Mouse (Mus musculus) lung, embryonic 16.5 days (tissue): Measurements from ENCODE around the gene Sirt6. TPM values are rescaled to one million over a fixed set of nuclear protein-coding genes. Genes with fewer than 3 reads are reported as not detected.
A peak's percentile ranks its signal among the peaks of the same experiment; 100 is the strongest.

Experiments used
- ATAC-seq: fragments of 200-750 bp; cut with Nextera tagmentation; 2 replicates; pipeline ENCODE4 v1.8.0; 2017; ENCODE audit warnings: low read depth, mild to moderate bottlenecking, moderate library complexity
- H3K27ac ChIP-seq: fragments of 300-500 bp; sonication (generic); 2 replicates; pipeline ENCODE4 v1.5.1; 2014; ENCODE audit warnings: mild to moderate bottlenecking, control low read depth, low read length
- H3K27me3 ChIP-seq: fragments of 300-500 bp; sonication (generic); 2 replicates; pipeline ENCODE4 v1.6.1; 2014; ENCODE audit warnings: low read depth, low read length, mixed read lengths; ENCODE audit not compliant: control insufficient read depth, insufficient read depth
- H3K36me3 ChIP-seq: fragments of 300-500 bp; sonication (generic); 2 replicates; pipeline ENCODE4 v1.6.1; 2014; ENCODE audit warnings: low read length; ENCODE audit not compliant: control insufficient read depth, insufficient read depth
- H3K4me1 ChIP-seq: fragments of 300-500 bp; sonication (generic); replicated peaks from 2 replicates; pipeline ENCODE4 v1.6.1; 2014; ENCODE audit warnings: low read length, mixed read lengths; ENCODE audit not compliant: control insufficient read depth, insufficient read depth
- H3K4me2 ChIP-seq: fragments of 300-500 bp; sonication (generic); 2 replicates; pipeline ENCODE4 v1.6.1; 2014; ENCODE audit warnings: low read depth, low read length, control low read depth
- H3K4me3 ChIP-seq: fragments of 300-500 bp; sonication (generic); 2 replicates; pipeline ENCODE4 v1.5.1; 2014; ENCODE audit warnings: mild to moderate bottlenecking, low read length, control low read depth
- H3K9ac ChIP-seq: fragments of 300-500 bp; sonication (generic); 2 replicates; pipeline ENCODE4 v1.6.1; 2014; ENCODE audit warnings: low read length, control low read depth
- H3K9me3 ChIP-seq: fragments of 300-500 bp; sonication (generic); 2 replicates; pipeline ENCODE4 v1.6.1; 2016; ENCODE audit warnings: low read length; ENCODE audit not compliant: control insufficient read depth
- WGBS: fragments of 180-500 bp; shearing (Covaris S2); extraction: QIAGEN DNeasy Blood & Tissue Kit; methylation state at CpG from one replicate; pipeline ENCODE4 v1.1.7; 2014; 5-methylcytosine and 5-hydroxymethylcytosine counted together
- polyA plus RNA-seq: library from polyadenylated mRNA; unstranded; fragments of >200 nt; fragmentation: Nextera tagmentation; extraction: Ambion mirVana; gene quantifications from 2 replicates; pipeline ENCODE4 v1.2.1, GENCODE M21; 2015

Sirt6 gene
- polyA plus RNA-seq, 1 experiment from 2014 or later, result 40.0 TPM

- no peaks in the 10 kb centered on the region for H3K9me3 ChIP-seq
- H3K9ac ChIP-seq, result no peak overlapping the region
- H3K27me3 ChIP-seq, result peaks cover 3% of the 10 kb centered on the region; the same call in 1 of the 2 replicates
- no peak overlapping the region for H3K4me3 ChIP-seq
- no peak for ATAC-seq
- H3K36me3 ChIP-seq, result peaks cover 9% of the 10 kb centered on the region
- WGBS, result 57% methylated on average over 9 of the region's 9 CpGs
- H3K4me2 ChIP-seq, result no peak overlapping the region
- H3K4me1 ChIP-seq, result peaks cover 15% of the 10 kb centered on the region
- no peak overlapping the region for H3K27ac ChIP-seq
These were observed 35.8 kb downstream of the Sirt6 start for GRCm38 (mm10) chr10:81591846-81592245.

- H3K36me3 ChIP-seq, result peaks cover 14% of the 10 kb centered on the region
- no peaks in the 10 kb centered on the region for H3K27me3 ChIP-seq
- H3K9ac ChIP-seq, result no peak overlapping the region
- no peak overlapping the region for H3K4me3 ChIP-seq
- whole genome bisulfite sequencing, result 63% methylated on average over 7 of the region's 7 CpGs
- H3K9me3 ChIP-seq, result no peaks in the 10 kb centered on the region
- ATAC-seq, result no peak
- no peak overlapping the region for H3K4me2 ChIP-seq
- H3K4me1 ChIP-seq, result no peaks in the 10 kb centered on the region
- H3K27ac ChIP-seq, result no peak overlapping the region
These were observed 38.9 kb downstream of the Sirt6 start for GRCm38 (mm10) chr10:81588739-81589138.

DNA sequence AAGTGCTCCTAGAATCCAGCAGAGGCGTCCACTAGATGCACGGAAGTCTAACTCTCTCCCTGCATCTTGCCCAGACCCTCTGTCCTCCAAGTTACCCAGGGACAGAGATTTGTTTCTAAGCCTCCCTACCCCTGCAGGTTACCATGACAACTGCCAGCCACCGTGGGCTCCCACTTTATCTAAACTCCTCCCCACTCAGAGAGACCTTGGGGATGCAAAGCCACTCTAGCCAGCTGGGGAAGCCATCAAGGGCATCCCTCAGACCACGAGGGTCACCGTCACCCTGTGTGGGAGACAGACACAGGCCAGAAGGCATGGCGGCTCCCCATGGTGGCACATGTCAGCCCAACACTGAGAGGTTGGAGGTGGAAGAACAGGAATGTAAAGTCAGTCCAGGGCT, 44.2 kb downstream of the Sirt6 start:
- WGBS, result 45% methylated on average over 6 of the region's 6 CpGs
- Histone ChIP-seq H3K9ac (no peak overlapping the region), H3K27me3 (no peaks in the 10 kb centered on the region), H3K4me3 (no peak overlapping the region), H3K36me3 (peaks cover 14% of the 10 kb centered on the region), H3K9me3 (no peaks in the 10 kb centered on the region), H3K4me1 (no peaks in the 10 kb centered on the region; the same call in 1 of the 2 replicates), H3K4me2 (no peak overlapping the region), H3K27ac (no peak overlapping the region)
- no peak for ATAC-seq

DNA sequence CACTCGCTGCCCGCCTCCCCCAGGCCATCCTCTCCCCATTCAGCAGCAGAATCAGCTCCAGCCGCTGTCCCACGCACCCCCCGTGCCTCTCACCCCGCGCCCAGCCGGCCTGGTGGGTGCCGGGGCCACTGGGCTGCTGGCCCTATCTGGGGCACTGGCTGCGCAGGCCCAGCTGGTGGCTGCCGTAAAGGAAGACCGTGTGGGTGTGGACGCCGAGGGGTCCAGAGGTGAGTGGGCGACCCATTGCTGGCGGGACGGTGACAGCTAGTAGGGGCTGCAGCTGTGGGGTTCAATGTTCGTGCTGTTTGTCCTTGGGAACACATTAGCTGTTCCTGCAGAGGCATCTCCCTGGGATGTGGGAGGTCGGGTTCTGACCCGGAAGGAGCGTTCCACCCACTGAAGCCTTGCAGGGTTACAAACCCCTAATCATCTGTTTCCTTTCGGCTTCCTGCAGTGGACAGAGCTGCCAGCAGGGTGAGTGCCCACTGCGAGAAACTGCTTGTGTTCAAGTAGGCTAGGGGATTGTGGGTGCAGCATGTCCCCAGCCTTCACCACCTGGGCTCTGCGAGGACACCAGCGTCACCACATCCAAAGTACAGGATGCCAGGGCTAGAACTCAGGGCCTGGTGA, 47.0 kb downstream of the Sirt6 start:
- peak overlapping the region; percentile 26 for H3K4me2 ChIP-seq
- peaks cover 6% of the 10 kb centered on the region for H3K4me1 ChIP-seq
- no peak overlapping the region for H3K4me3 ChIP-seq
- ATAC-seq, result peak; percentile 13
- WGBS, result 47% methylated on average over 25 of the region's 25 CpGs
- H3K9me3 ChIP-seq, result no peaks in the 10 kb centered on the region
- H3K27ac ChIP-seq, result no peak overlapping the region
- H3K36me3 ChIP-seq, result peaks cover 2% of the 10 kb centered on the region
- H3K27me3 ChIP-seq, result no peaks in the 10 kb centered on the region
- H3K9ac ChIP-seq, result peak overlapping the region; percentile 27; the same call in 1 of the 2 replicates

DNA sequence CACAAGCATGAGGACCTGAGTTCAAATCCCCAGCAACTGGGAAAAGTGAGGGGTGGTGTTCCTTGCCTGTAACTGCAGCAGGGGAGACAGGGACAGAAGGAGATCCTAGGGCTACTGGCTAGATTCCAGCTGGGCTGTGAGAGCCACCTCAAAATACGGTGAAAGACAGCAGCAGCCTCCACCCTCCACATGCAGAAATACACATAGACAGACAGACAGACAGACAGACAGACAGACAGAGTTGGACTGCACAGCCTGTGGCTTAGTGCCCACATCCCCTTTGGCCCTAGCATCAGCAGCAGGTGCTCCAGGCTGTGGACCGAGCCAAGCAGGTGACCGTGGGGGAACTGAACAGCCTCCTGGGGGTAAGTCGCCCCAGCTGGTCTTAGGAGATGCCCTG, 47.6 kb downstream of the Sirt6 start:
- Histone ChIP-seq H3K4me1 (peaks cover 6% of the 10 kb centered on the region), H3K4me3 (no peak overlapping the region), H3K27me3 (no peaks in the 10 kb centered on the region), H3K36me3 (no peaks in the 10 kb centered on the region; the same call in none of the 2 replicates), H3K9ac (no peak overlapping the region), H3K9me3 (no peaks in the 10 kb centered on the region), H3K4me2 (no peak overlapping the region; the same call in 1 of the 2 replicates), H3K27ac (no peak overlapping the region)
- WGBS, result 68% methylated on average over 4 of the region's 4 CpGs
- no peak for ATAC-seq

DNA sequence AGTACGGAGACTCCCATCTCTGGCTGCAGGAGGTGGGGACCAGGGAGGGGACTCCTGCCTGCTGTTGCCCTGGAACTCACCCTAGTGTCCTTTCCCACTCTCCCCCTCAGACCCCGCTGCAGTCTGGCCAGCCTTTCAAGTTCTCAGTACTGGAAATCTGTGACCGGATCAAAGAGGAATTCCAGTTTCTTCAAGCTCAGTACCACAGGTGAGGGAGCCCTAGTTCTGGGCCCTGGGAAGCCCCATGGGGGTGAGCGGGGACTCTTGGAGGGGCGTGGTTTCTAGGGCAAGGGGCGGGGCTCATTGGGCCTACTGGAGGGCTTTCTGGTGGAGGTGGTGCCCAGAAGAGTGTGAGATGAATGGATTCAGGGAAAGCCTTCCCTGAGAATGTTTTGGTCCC, 51.9 kb downstream of the Sirt6 start:
- Histone ChIP-seq H3K9ac (peak overlapping the region; percentile 81), H3K9me3 (no peaks in the 10 kb centered on the region), H3K4me3 (peak overlapping the region; percentile 70), H3K36me3 (no peaks in the 10 kb centered on the region; the same call in none of the 2 replicates), H3K27ac (peak overlapping the region; percentile 66), H3K27me3 (no peaks in the 10 kb centered on the region), H3K4me2 (peak overlapping the region; percentile 79), H3K4me1 (peaks cover 38% of the 10 kb centered on the region)
- WGBS, result 3% methylated on average over 6 of the region's 6 CpGs
- no peak for ATAC-seq

DNA sequence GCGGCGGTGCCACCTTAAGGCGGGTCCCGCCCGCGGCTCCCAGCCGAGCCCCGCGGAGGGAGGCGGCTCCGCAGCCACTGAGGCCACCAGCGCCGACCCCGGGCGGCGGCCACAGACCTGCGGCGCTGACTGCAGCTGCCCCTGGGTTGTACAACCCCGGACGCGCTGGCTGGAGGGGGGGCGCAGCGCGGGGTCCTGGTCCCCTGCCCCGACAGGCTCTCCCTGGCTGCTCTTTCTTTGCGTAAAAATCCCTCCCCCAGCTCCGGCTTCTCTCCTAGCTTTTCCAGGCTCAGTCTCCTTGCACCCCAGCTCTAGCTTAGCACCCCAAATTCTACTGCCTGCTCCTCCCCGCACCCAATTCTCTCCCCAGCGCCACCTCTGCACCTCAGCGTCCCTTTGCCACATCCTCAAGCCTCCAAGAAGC, 52.4 kb downstream of the Sirt6 start:
- peak overlapping the region; percentile 79 for H3K4me2 ChIP-seq
- no peaks in the 10 kb centered on the region for H3K9me3 ChIP-seq
- peak overlapping the region; percentile 81 for H3K9ac ChIP-seq
- H3K27me3 ChIP-seq, result no peaks in the 10 kb centered on the region
- H3K36me3 ChIP-seq, result no peaks in the 10 kb centered on the region; the same call in 1 of the 2 replicates
- peaks cover 43% of the 10 kb centered on the region for H3K4me1 ChIP-seq
- under 1% methylated on average over 26 of the region's 30 CpGs for WGBS
- peak overlapping the region; percentile 70 for H3K4me3 ChIP-seq
- H3K27ac ChIP-seq, result peak overlapping the region; percentile 66
- ATAC-seq, result peak; percentile 15

DNA sequence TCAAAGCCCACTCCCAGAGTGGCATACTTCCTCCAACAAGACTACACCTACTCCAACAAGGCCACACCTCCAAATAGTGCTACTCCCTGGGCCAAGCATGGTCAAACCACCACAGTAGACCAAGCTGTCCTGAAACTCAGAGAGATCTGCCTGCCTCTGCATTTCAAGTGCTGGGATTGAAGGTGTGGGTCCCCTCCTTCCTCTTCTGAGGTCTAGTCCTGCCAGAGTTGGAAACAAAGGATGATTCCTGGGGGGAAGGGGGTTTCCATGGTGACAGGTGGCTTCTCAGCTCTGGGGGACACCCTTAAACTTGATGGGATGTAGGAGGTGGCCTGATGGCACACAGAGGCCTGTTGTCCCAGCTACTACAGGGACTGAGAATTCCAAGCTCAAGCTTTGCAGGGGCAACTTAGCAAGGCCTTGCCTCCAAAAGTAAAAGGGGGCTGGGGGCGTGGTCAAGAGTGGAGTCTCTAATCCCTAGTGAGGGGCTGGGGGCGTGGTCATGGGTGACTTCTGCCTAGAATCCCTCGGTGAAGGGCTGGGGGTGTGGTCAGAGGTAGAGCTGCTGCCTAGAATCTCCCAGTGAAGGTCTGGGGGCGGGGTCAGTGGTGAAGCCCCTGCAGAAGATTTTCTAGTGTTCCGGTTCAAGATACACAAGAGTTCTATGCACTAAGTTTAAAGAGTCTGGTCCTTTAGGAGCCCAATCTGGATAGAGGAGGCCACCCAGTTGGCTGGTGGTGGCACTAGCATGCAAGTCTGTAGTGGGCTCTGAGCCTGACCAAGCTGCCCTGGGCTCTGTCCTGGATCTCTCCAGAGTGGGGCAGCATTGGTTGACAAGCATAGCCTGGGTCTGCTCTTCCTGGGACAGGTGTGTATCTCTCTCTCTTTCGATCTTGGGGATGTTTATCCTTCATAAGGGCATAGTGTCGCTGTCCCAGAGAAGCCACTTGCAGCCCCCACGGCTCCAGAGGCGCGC, 53.2 kb downstream of the Sirt6 start, which contains the start of gene Tle2:
Gene Tle2 (plus strand): TSS at position 481 of the 976 bp plus-strand sequence.
- no peaks in the 10 kb centered on the region for H3K36me3 ChIP-seq
- H3K27ac ChIP-seq, result peak within 1 kb of the TSS; percentile 66
- H3K4me3 ChIP-seq, result peak within 1 kb of the TSS; percentile 70
- H3K9me3 ChIP-seq, result no peaks in the 10 kb centered on the region
- ATAC-seq, result no peak
- peaks cover 51% of the 10 kb centered on the region for H3K4me1 ChIP-seq
- peak within 1 kb of the TSS; percentile 81 for H3K9ac ChIP-seq
- WGBS, result 21% methylated on average over 10 of the region's 10 CpGs
- peak within 1 kb of the TSS; percentile 79 for H3K4me2 ChIP-seq
- H3K27me3 ChIP-seq, result no peaks in the 10 kb centered on the region

GRCm38 (mm10) chr10:81572975-81573374, 54.6 kb downstream of the Sirt6 start:
- Histone ChIP-seq H3K4me1 (peaks cover 64% of the 10 kb centered on the region), H3K9ac (no peak overlapping the region), H3K27me3 (no peaks in the 10 kb centered on the region), H3K36me3 (no peaks in the 10 kb centered on the region), H3K9me3 (no peaks in the 10 kb centered on the region), H3K4me3 (no peak overlapping the region), H3K4me2 (no peak overlapping the region), H3K27ac (peak overlapping the region; percentile 96)
- 12% methylated on average over 9 of the region's 9 CpGs for WGBS
- no peak for ATAC-seq
